Mouse (Mus musculus) kidney, adult 2 months (tissue): ENCODE measurements around the gene Agpat2.

Source experiments
- CTCF ChIP-seq: fragments of 200-500 bp; conservative IDR thresholded peaks from 2 replicates; pipeline ENCODE4 v1.5.1; 2011; ENCODE audit warnings: low read depth, mild to moderate bottlenecking, control low read depth, low read length, moderate library complexity, mixed read lengths; ENCODE audit not compliant: insufficient read depth, insufficient read length
- POLR2A ChIP-seq: fragments of 200-500 bp; IDR thresholded peaks from one replicate; pipeline ENCODE4 v1.6.1; 2011; ENCODE audit warnings: low read depth, low read length, control low read depth

DNA sequence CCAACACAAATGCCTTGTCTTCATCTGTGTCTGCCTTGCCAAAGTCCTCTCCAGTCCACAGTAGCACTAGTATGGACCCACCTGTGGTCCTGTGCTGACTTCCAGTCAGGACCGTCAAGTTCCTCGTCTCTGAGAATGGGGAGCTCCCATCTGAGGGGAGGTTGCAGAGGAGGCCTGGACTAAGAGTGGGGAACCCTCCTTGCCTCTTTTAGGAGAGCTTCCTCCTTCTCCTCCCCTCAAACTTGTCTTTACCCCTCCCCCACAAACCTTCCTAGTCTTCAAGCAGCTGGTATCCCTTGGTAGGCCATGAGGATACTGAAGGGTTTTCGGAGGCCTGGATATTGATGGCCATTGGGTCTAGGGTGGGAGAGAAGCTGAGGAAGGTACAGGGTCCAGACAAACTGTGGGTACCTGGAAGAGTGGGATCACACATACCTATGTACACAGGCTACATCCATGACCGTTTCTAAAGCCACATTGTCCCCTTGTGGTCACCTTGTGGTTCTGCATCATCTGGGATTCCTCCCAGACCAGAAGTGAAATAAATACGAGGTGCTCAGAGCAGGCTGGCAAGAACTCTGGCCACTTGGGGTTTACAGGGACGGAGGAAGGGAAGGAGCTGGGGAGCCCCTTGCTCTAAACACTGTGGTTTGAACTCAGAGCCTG is 42.7 kb downstream of the Agpat2 start:
- TF ChIP-seq CTCF (peak; percentile 95), POLR2A (no peak)
